Mouse (Mus musculus) liver, embryonic 11.5 days (tissue): ENCODE results near the gene Maml3. TPM values are rescaled to one million over a fixed set of nuclear protein-coding genes. Genes with fewer than 3 reads are reported as not detected.

Source experiments
- ATAC-seq: fragments of 200-750 bp; cut with Nextera tagmentation; replicated peaks from 2 replicates; pipeline ENCODE4 v1.8.0; 2017; ENCODE audit warnings: moderate number of reproducible peaks, mild to moderate bottlenecking, moderate TSS enrichment, moderate library complexity; ENCODE audit not compliant: low FRiP score
- DNase-seq: peaks from one replicate; pipeline ENCODE4 v3.0.0-alpha.2; 2017; ENCODE audit warnings: low spot score
- H3K27ac ChIP-seq: fragments of 300-500 bp; sonication (generic); 2 replicates; pipeline ENCODE4 v1.5.1; 2014; ENCODE audit warnings: mild to moderate bottlenecking, low read depth, low read length, control low read depth
- H3K27me3 ChIP-seq: fragments of 300-500 bp; sonication (generic); replicated peaks from 2 replicates; pipeline ENCODE4 v1.6.1; 2014; ENCODE audit warnings: low read length, mixed read lengths; ENCODE audit not compliant: control insufficient read depth, insufficient read depth
- H3K36me3 ChIP-seq: fragments of 300-500 bp; sonication (generic); 2 replicates; pipeline ENCODE4 v1.6.1; 2014; ENCODE audit warnings: mild to moderate bottlenecking, low read length, moderate library complexity, mixed read lengths; ENCODE audit not compliant: control insufficient read depth, insufficient read depth
- H3K4me1 ChIP-seq: fragments of 300-500 bp; sonication (generic); replicated peaks from 2 replicates; pipeline ENCODE4 v1.6.1; 2014; ENCODE audit warnings: low read length, mixed read lengths; ENCODE audit not compliant: control insufficient read depth, insufficient read depth
- H3K4me2 ChIP-seq: fragments of 300-500 bp; sonication (generic); 2 replicates; pipeline ENCODE4 v1.6.1; 2014; ENCODE audit warnings: mild to moderate bottlenecking, control low read depth, moderate library complexity
- H3K4me3 ChIP-seq: fragments of 300-500 bp; sonication (generic); 2 replicates; pipeline ENCODE4 v1.5.1; 2014; ENCODE audit warnings: low read depth, low read length, control low read depth
- H3K9ac ChIP-seq: fragments of 300-500 bp; sonication (generic); 2 replicates; pipeline ENCODE4 v1.6.1; 2014; ENCODE audit warnings: low read depth, low read length, control low read depth
- H3K9me3 ChIP-seq: fragments of 300-500 bp; sonication (generic); 2 replicates; pipeline ENCODE4 v1.6.1; 2016; ENCODE audit warnings: low read length, inconsistent platforms, mixed read lengths; ENCODE audit not compliant: control insufficient read depth
- WGBS: fragments of 180-500 bp; shearing (Covaris S2); extraction: QIAGEN DNeasy Blood & Tissue Kit; methylation state at CpG from one replicate; pipeline ENCODE4 v1.1.7; 2014; 5-methylcytosine and 5-hydroxymethylcytosine counted together
- polyA plus RNA-seq: library from polyadenylated mRNA; unstranded; fragments of >200 nt; fragmentation: Nextera tagmentation; extraction: Ambion mirVana; gene quantifications from 2 replicates; pipeline ENCODE4 v1.2.1, GENCODE M21; 2014

Gene Maml3
- polyA plus RNA-seq, 1 experiment from 2014 or later, result 3.1 TPM

GRCm38 (mm10) chr3:51853610-51854009, 251.3 kb downstream of the Maml3 start:
- Histone ChIP-seq H3K4me3 (no peak overlapping the region), H3K4me1 (no peaks in the 10 kb centered on the region), H3K4me2 (no peak overlapping the region), H3K9me3 (no peaks in the 10 kb centered on the region), H3K27ac (no peak overlapping the region), H3K36me3 (no peaks in the 10 kb centered on the region), H3K27me3 (no peaks in the 10 kb centered on the region), H3K9ac (no peak overlapping the region)
- no peak for ATAC-seq
- WGBS, result 84% methylated on average over 7 of the region's 7 CpGs
- no peak for DNase-seq

GRCm38 (mm10) chr3:51852692-51853091, 252.2 kb downstream of the Maml3 start:
- no peak overlapping the region for H3K27ac ChIP-seq
- no peaks in the 10 kb centered on the region for H3K4me1 ChIP-seq
- H3K9me3 ChIP-seq, result no peaks in the 10 kb centered on the region
- DNase-seq, result no peak
- no peak overlapping the region for H3K4me3 ChIP-seq
- ATAC-seq, result no peak
- no peak overlapping the region for H3K9ac ChIP-seq
- H3K36me3 ChIP-seq, result no peaks in the 10 kb centered on the region
- WGBS, result 72% methylated on average over 3 of the region's 3 CpGs
- no peaks in the 10 kb centered on the region for H3K27me3 ChIP-seq
- no peak overlapping the region for H3K4me2 ChIP-seq

- Histone ChIP-seq H3K4me2 (no peak overlapping the region), H3K27ac (no peak overlapping the region), H3K9me3 (no peaks in the 10 kb centered on the region), H3K4me3 (no peak overlapping the region), H3K36me3 (no peaks in the 10 kb centered on the region), H3K27me3 (no peaks in the 10 kb centered on the region), H3K9ac (no peak overlapping the region), H3K4me1 (no peaks in the 10 kb centered on the region)
- DNase-seq, result no peak
- WGBS, result 71% methylated on average over 7 of the region's 7 CpGs
- no peak for ATAC-seq
These were observed 253.3 kb downstream of the Maml3 start for GRCm38 (mm10) chr3:51851596-51851995.

- ATAC-seq, result no peak
- no peaks in the 10 kb centered on the region for H3K4me1 ChIP-seq
- no peaks in the 10 kb centered on the region for H3K36me3 ChIP-seq
- H3K27ac ChIP-seq, result no peak overlapping the region
- H3K9ac ChIP-seq, result no peak overlapping the region
- H3K27me3 ChIP-seq, result no peaks in the 10 kb centered on the region
- H3K4me2 ChIP-seq, result no peak overlapping the region
- 70% methylated on average over 6 of the region's 6 CpGs for WGBS
- DNase-seq, result no peak
- no peaks in the 10 kb centered on the region for H3K9me3 ChIP-seq
- H3K4me3 ChIP-seq, result no peak overlapping the region
These were observed 255.4 kb downstream of the Maml3 start for GRCm38 (mm10) chr3:51849462-51849861.

GRCm38 (mm10) chr3:51847262-51847661, 257.6 kb downstream of the Maml3 start:
- Histone ChIP-seq H3K4me1 (no peaks in the 10 kb centered on the region), H3K4me2 (no peak overlapping the region), H3K4me3 (no peak overlapping the region), H3K9ac (no peak overlapping the region), H3K36me3 (no peaks in the 10 kb centered on the region), H3K27me3 (no peaks in the 10 kb centered on the region), H3K27ac (no peak overlapping the region), H3K9me3 (no peaks in the 10 kb centered on the region)
- WGBS, result 80% methylated on average over 4 of the region's 4 CpGs
- ATAC-seq (no peak), DNase-seq (no peak)

GRCm38 (mm10) chr3:51844255-51844654, 260.6 kb downstream of the Maml3 start:
- no peak for DNase-seq
- no peaks in the 10 kb centered on the region for H3K36me3 ChIP-seq
- H3K9ac ChIP-seq, result no peak overlapping the region
- no peaks in the 10 kb centered on the region for H3K9me3 ChIP-seq
- whole genome bisulfite sequencing, result 76% methylated on average over 9 of the region's 9 CpGs
- no peak overlapping the region for H3K4me3 ChIP-seq
- no peak overlapping the region for H3K27ac ChIP-seq
- no peak for ATAC-seq
- H3K27me3 ChIP-seq, result no peaks in the 10 kb centered on the region
- H3K4me2 ChIP-seq, result no peak overlapping the region
- H3K4me1 ChIP-seq, result no peaks in the 10 kb centered on the region

GRCm38 (mm10) chr3:51842140-51842539, 262.7 kb downstream of the Maml3 start:
- Histone ChIP-seq H3K27me3 (no peaks in the 10 kb centered on the region), H3K4me1 (no peaks in the 10 kb centered on the region), H3K9me3 (no peaks in the 10 kb centered on the region), H3K4me3 (no peak overlapping the region), H3K27ac (no peak overlapping the region), H3K36me3 (no peaks in the 10 kb centered on the region), H3K4me2 (no peak overlapping the region), H3K9ac (no peak overlapping the region)
- 88% methylated on average over 12 of the region's 12 CpGs for WGBS
- no peak for DNase-seq
- no peak for ATAC-seq

GRCm38 (mm10) chr3:51841598-51841997, 263.3 kb downstream of the Maml3 start:
- Histone ChIP-seq H3K4me3 (no peak overlapping the region), H3K27ac (no peak overlapping the region), H3K9me3 (no peaks in the 10 kb centered on the region), H3K9ac (no peak overlapping the region), H3K4me2 (no peak overlapping the region), H3K27me3 (no peaks in the 10 kb centered on the region), H3K4me1 (no peaks in the 10 kb centered on the region), H3K36me3 (no peaks in the 10 kb centered on the region)
- 76% methylated on average over 12 of the region's 12 CpGs for WGBS
- DNase-seq (no peak), ATAC-seq (no peak)

GRCm38 (mm10) chr3:51841177-51841576, 263.7 kb downstream of the Maml3 start:
- DNase-seq (no peak), ATAC-seq (no peak)
- Histone ChIP-seq H3K4me3 (no peak overlapping the region), H3K4me2 (no peak overlapping the region), H3K27ac (no peak overlapping the region), H3K9me3 (no peaks in the 10 kb centered on the region), H3K4me1 (no peaks in the 10 kb centered on the region), H3K27me3 (no peaks in the 10 kb centered on the region), H3K36me3 (no peaks in the 10 kb centered on the region), H3K9ac (no peak overlapping the region)
- 83% methylated on average over 6 of the region's 6 CpGs for WGBS
